Mouse (Mus musculus): ENCODE results near the gene Rrp8.

The Rrp8 gene

GRCm38 (mm10) chr7:105703816-105704215 is 33.4 kb downstream of the Rrp8 start:
- no peak for DNase-seq (ENCODE audit: low read depth, low spot score)

GRCm38 (mm10) chr7:105703184-105703583 is 34.0 kb downstream of the Rrp8 start:
- DNase-seq (ENCODE audit: low read depth, low spot score) = peak; percentile 39

GRCm38 (mm10) chr7:105690875-105691274 is 46.3 kb downstream of the Rrp8 start:
- no peak for DNase-seq (ENCODE audit: low read depth, low spot score)

- DNase-seq (ENCODE audit: low read depth, low spot score) = no peak
Observed at GRCm38 (mm10) chr7:105685541-105686197, 51.5 kb downstream of the Rrp8 start.

Measured in telencephalon, adult 2 months (tissue).